Comparison of ENCODE assay signal across 22 mouse cellular contexts in genomic region chr1:127913116-127913515, GRCm38 (mm10). TPM values are rescaled to one million over a fixed set of nuclear protein-coding genes. Genes with fewer than 3 reads are reported as not detected.
DNase-seq lines count a peak whose midpoint lies in the region; ATAC-seq and TF ChIP-seq lines count a peak whose summit lies in the region.
"Had no signal": no experiment of that assay in that cellular context is flagged by ENCODE, and none has a peak within 500 bp of the region (broad histone marks: within the 10 kb centered on the region; RNA-seq: fewer than 3 reads in every experiment).

No protein-coding gene starts in this region.

- H3K36me3 ChIP-seq in heart, postnatal 0 days (replicated peaks; ENCODE audit: control insufficient read depth, insufficient read depth, low read length): peaks cover 36% of the 10 kb centered on the region
- H3K36me3 ChIP-seq in heart, embryonic 12.5 days: peaks cover 32% of the 10 kb centered on the region
- no peaks in the 10 kb centered on the region for H3K36me3 ChIP-seq in lung, embryonic 16.5 days (ENCODE audit: control insufficient read depth, insufficient read depth, low read length)
- H3K36me3 ChIP-seq in liver, embryonic 11.5 days (ENCODE audit: control insufficient read depth, insufficient read depth, low read length): peaks cover 5% of the 10 kb centered on the region

- DNase-seq in adrenal gland, adult 2 months: peak; percentile 22
- DNase-seq in adrenal gland, postnatal 4 days (ENCODE audit: low spot score in 2 of 2): no peak
- peak; percentile 22 for DNase-seq in heart, postnatal 0 days (ENCODE audit: low spot score)
- DNase-seq in lung, postnatal 36 days: no peak
- DNase-seq in skeletal muscle tissue, adult 2 months (ENCODE audit: low read depth, low spot score): peak; percentile 13
- no peak for DNase-seq in liver, embryonic 11.5 days (ENCODE audit: low spot score)
- DNase-seq: cerebellum, postnatal 10 days; heart, postnatal 14 days; kidney, adult 18-20 months; kidney, postnatal 4 days; thymus, postnatal 14 days had no signal

- no peak for TF ChIP-seq CTCF in heart, postnatal 0 days (IDR thresholded peaks at IDR 0.05; ENCODE audit: low read depth)

- H3K4me2 ChIP-seq in heart, postnatal 0 days (ENCODE audit: low read depth, low read length): no peak overlapping the region
- H3K4me2 ChIP-seq in heart, embryonic 12.5 days: no peak overlapping the region
- no peak overlapping the region for H3K4me2 ChIP-seq in lung, embryonic 16.5 days (ENCODE audit: low read depth, low read length)
- H3K4me2 ChIP-seq in liver, embryonic 11.5 days: no peak overlapping the region
- H3K4me2 ChIP-seq: embryonic facial prominence, embryonic 13.5 days; hindbrain, embryonic 13.5 days; limb, embryonic 13.5 days had no signal

- H3K9ac ChIP-seq in heart, postnatal 0 days (replicated peaks; ENCODE audit: low read depth, low read length): no peak overlapping the region
- H3K9ac ChIP-seq in heart, embryonic 12.5 days: no peak overlapping the region
- H3K9ac ChIP-seq in lung, embryonic 16.5 days (ENCODE audit: low read length): no peak overlapping the region
- H3K9ac ChIP-seq in liver, embryonic 11.5 days (ENCODE audit: low read depth, low read length): no peak overlapping the region
- H3K9ac ChIP-seq: embryonic facial prominence, embryonic 13.5 days; hindbrain, embryonic 13.5 days; limb, embryonic 13.5 days; liver, embryonic 14.5 days had no signal

- ATAC-seq in heart, postnatal 0 days (ENCODE audit: insufficient read depth, low read depth): no peak
- ATAC-seq in heart, embryonic 12.5 days (ENCODE audit: insufficient number of reproducible peaks, low FRiP score): no peak
- ATAC-seq in lung, embryonic 16.5 days (ENCODE audit: low read depth): peak; percentile 91
- no peak for ATAC-seq in liver, embryonic 11.5 days (replicated peaks; ENCODE audit: low FRiP score)
- ATAC-seq: inflammation-experienced regulatory T-cells, adult 6 months had no signal

- H3K4me1 ChIP-seq in heart, postnatal 0 days (ENCODE audit: control insufficient read depth, insufficient read depth): no peaks in the 10 kb centered on the region
- no peaks in the 10 kb centered on the region for H3K4me1 ChIP-seq in heart, embryonic 12.5 days (replicated peaks)
- peaks cover 4% of the 10 kb centered on the region for H3K4me1 ChIP-seq in lung, embryonic 16.5 days (replicated peaks; ENCODE audit: control insufficient read depth, insufficient read depth, low read length)
- H3K4me1 ChIP-seq in liver, embryonic 11.5 days (replicated peaks; ENCODE audit: control insufficient read depth, insufficient read depth, low read length): no peaks in the 10 kb centered on the region
- H3K4me1 ChIP-seq: embryonic facial prominence, embryonic 13.5 days; forebrain, embryonic 10.5 days; hindbrain, embryonic 13.5 days; limb, embryonic 13.5 days had no signal

- 57% methylated on average over 4 of the region's 4 CpGs for WGBS in heart, postnatal 0 days
- 91% methylated on average over 4 of the region's 4 CpGs for WGBS in heart, embryonic 12.5 days
- WGBS in lung, embryonic 16.5 days: 61% methylated on average over 4 of the region's 4 CpGs
- 88% methylated on average over 4 of the region's 4 CpGs for WGBS in liver, embryonic 11.5 days

- H3K9me3 ChIP-seq in heart, postnatal 0 days (replicated peaks; ENCODE audit: control insufficient read depth, low read length): no peaks in the 10 kb centered on the region
- no peaks in the 10 kb centered on the region for H3K9me3 ChIP-seq in heart, embryonic 12.5 days (replicated peaks)
- no peaks in the 10 kb centered on the region for H3K9me3 ChIP-seq in lung, embryonic 16.5 days (ENCODE audit: control insufficient read depth, low read length)
- H3K9me3 ChIP-seq in liver, embryonic 11.5 days (ENCODE audit: control insufficient read depth, low read length): no peaks in the 10 kb centered on the region
- H3K9me3 ChIP-seq: embryonic facial prominence, embryonic 13.5 days; forebrain, embryonic 10.5 days; hindbrain, embryonic 13.5 days; limb, embryonic 13.5 days; midbrain, embryonic 10.5 days had no signal

- H3K27ac ChIP-seq in heart, postnatal 0 days (ENCODE audit: low read depth): no peak overlapping the region
- no peak overlapping the region for H3K27ac ChIP-seq in heart, embryonic 12.5 days (ENCODE audit: poor library complexity, severe bottlenecking)
- no peak overlapping the region for H3K27ac ChIP-seq in lung, embryonic 16.5 days (ENCODE audit: low read length)
- H3K27ac ChIP-seq in liver, embryonic 11.5 days (ENCODE audit: low read depth, low read length): no peak overlapping the region
- H3K27ac ChIP-seq: embryonic facial prominence, embryonic 13.5 days; forebrain, embryonic 10.5 days; hindbrain, embryonic 13.5 days; limb, embryonic 13.5 days; liver, embryonic 14.5 days; midbrain, embryonic 10.5 days had no signal

- no peak overlapping the region for H3K4me3 ChIP-seq in heart, postnatal 0 days (ENCODE audit: low read depth, low read length)
- no peak overlapping the region for H3K4me3 ChIP-seq in heart, embryonic 12.5 days
- H3K4me3 ChIP-seq in lung, embryonic 16.5 days (ENCODE audit: low read length): no peak overlapping the region
- no peak overlapping the region for H3K4me3 ChIP-seq in liver, embryonic 11.5 days (ENCODE audit: low read depth, low read length)
- H3K4me3 ChIP-seq: embryonic facial prominence, embryonic 13.5 days; forebrain, embryonic 10.5 days; hindbrain, embryonic 13.5 days; limb, embryonic 13.5 days; midbrain, embryonic 10.5 days had no signal

- no peaks in the 10 kb centered on the region for H3K27me3 ChIP-seq in heart, postnatal 0 days (ENCODE audit: control insufficient read depth, insufficient read depth, low read length)
- no peaks in the 10 kb centered on the region for H3K27me3 ChIP-seq in heart, embryonic 12.5 days (replicated peaks)
- no peaks in the 10 kb centered on the region for H3K27me3 ChIP-seq in lung, embryonic 16.5 days (ENCODE audit: control insufficient read depth, insufficient read depth, low read depth, low read length)
- no peaks in the 10 kb centered on the region for H3K27me3 ChIP-seq in liver, embryonic 11.5 days (replicated peaks; ENCODE audit: control insufficient read depth, insufficient read depth, low read length)
- H3K27me3 ChIP-seq: embryonic facial prominence, embryonic 13.5 days; hindbrain, embryonic 13.5 days; limb, embryonic 13.5 days had no signal

- no peak for TF ChIP-seq EP300 in heart, postnatal 0 days (IDR thresholded peaks at IDR 0.05; ENCODE audit: low read depth)

RNA-seq across cellular contexts. Expression of gene Rab3gap1, which starts 44.5 kb away (rescaled TPM):
- 10 to 100 TPM; 44.6 to 48.8 TPM for total RNA-seq in adrenal gland, adult 2 months (2021)
- 27.2 and 31.7 TPM in 2 replicates for polyA plus RNA-seq in adrenal gland, adult 2 months (2012; rRNA removed)
- total RNA-seq in adrenal gland, postnatal 4 days (2021): 10 to 100 TPM; 41.9 to 44.7 TPM
- 39.8 and 43.9 TPM in 2 replicates for total RNA-seq in heart, postnatal 0 days (2014; rRNA removed; ENCODE audit: low replicate concordance)
- polyA plus RNA-seq in heart, postnatal 0 days (2015; fragmentation: Nextera tagmentation; extraction: Ambion mirVana): 21.4 and 22.7 TPM in 2 replicates
- 28.4 and 28.7 TPM in 2 replicates for polyA plus RNA-seq in heart, embryonic 12.5 days (2016; fragmentation: Nextera tagmentation; extraction: Ambion mirVana)
- polyA plus RNA-seq in lung, embryonic 16.5 days (2015; fragmentation: Nextera tagmentation; extraction: Ambion mirVana): 23.2 and 23.7 TPM in 2 replicates
- 19.9 and 20.7 TPM in 2 replicates for polyA plus RNA-seq in liver, embryonic 11.5 days (2014; fragmentation: Nextera tagmentation; extraction: Ambion mirVana)

RNA-seq across cellular contexts. Expression of gene Map3k19, which starts 58.3 kb away (rescaled TPM):
- total RNA-seq in adrenal gland, adult 2 months (2021): under 1 TPM; 0.12 to 0.17 TPM
- 0.08 TPM in 1 of 2 replicates, not detected in the other for polyA plus RNA-seq in adrenal gland, adult 2 months (2012; rRNA removed)
- under 1 TPM; 0.14 to 0.17 TPM for total RNA-seq in adrenal gland, postnatal 4 days (2021)
- total RNA-seq in heart, postnatal 0 days (2014; rRNA removed; ENCODE audit: low replicate concordance): 0.04 TPM in 1 of 2 replicates, not detected in the other
- polyA plus RNA-seq in heart, postnatal 0 days (2015; fragmentation: Nextera tagmentation; extraction: Ambion mirVana): 0.04 TPM in 1 of 2 replicates, not detected in the other
- polyA plus RNA-seq in heart, embryonic 12.5 days (2016; fragmentation: Nextera tagmentation; extraction: Ambion mirVana): not detected in 2 replicates
- polyA plus RNA-seq in lung, embryonic 16.5 days (2015; fragmentation: Nextera tagmentation; extraction: Ambion mirVana): 0.82 and 1.0 TPM in 2 replicates
- not detected in 2 replicates for polyA plus RNA-seq in liver, embryonic 11.5 days (2014; fragmentation: Nextera tagmentation; extraction: Ambion mirVana)
- total RNA-seq: gastrocnemius, postnatal 4 days had no signal
- polyA plus RNA-seq: embryonic facial prominence, embryonic 13.5 days; forebrain, embryonic 10.5 days; limb, embryonic 13.5 days; stomach, embryonic 14.5 days had no signal

Comparison
In these comparisons a context has a peak if more than half of its experiments do, and no peak if none do; other contexts are left out.
1. DNase-seq: peak in adrenal gland, adult 2 months (single experiment), heart, postnatal 0 days (single experiment) and skeletal muscle tissue, adult 2 months (single experiment); none in adrenal gland, postnatal 4 days (0 of 2), lung, postnatal 36 days (single experiment) and liver, embryonic 11.5 days (single experiment).